Mouse (Mus musculus): ENCODE measurements at regions not wholly inside any gene's neighbourhood (a gene's known extent, or its start where the extent isn't known, plus 50 kb on each side); places are given as distances from the start of the nearest gene placed in this dataset.
"Not testable (repeated sequence)": the region's sequence is repeated elsewhere in the genome, so short reads cannot be mapped to it uniquely, and the experiment has no call there.

DNA sequence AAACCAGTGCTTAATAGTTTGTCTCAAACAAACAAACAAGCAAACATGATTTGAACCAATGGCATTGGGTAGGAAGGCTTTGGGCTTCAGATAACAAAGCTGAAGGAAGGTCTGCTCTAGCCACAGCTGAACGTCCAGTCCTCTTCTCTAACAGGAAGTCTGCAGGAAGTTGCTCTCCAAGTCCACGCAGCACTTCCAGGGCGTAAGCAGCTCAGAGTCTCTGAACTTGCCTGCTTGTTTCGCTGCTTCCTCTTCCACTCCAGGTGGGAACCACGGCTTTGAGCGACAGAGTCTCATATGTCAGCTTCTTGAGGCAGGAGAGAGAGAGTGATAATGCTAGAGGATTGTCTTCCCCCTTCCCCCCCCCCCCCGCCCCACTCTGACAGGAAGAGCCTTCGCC lies 123.6 kb downstream of the Tnfrsf21 start:
- H3K9ac ChIP-seq (ENCODE audit: low read depth, poor library complexity, severe bottlenecking): no peak overlapping the region
- no peak overlapping the region for H3K4me3 ChIP-seq (ENCODE audit: low read depth, low read length)
- H3K27me3 ChIP-seq (ENCODE audit: control insufficient read depth, insufficient read depth, low read length, poor library complexity, severe bottlenecking): no peaks in the 10 kb centered on the region
- no peak overlapping the region for H3K27ac ChIP-seq (ENCODE audit: insufficient read depth, low read length)
- TF ChIP-seq EP300 (IDR thresholded peaks at IDR 0.05; ENCODE audit: insufficient read depth, low read depth, low read length): no peak
- TF ChIP-seq CTCF (IDR thresholded peaks at IDR 0.05; ENCODE audit: low read depth, low read length): no peak
- no peak for TF ChIP-seq POLR2A (IDR thresholded peaks at IDR 0.05; ENCODE audit: insufficient read depth, low read length)
- no peaks in the 10 kb centered on the region for H3K36me3 ChIP-seq (ENCODE audit: control insufficient read depth, insufficient read depth, low read length, poor library complexity, severe bottlenecking)
- no peaks in the 10 kb centered on the region for H3K4me1 ChIP-seq (ENCODE audit: control insufficient read depth, insufficient read depth, low read length)
- no peaks in the 10 kb centered on the region for H3K9me3 ChIP-seq (replicated peaks; ENCODE audit: control insufficient read depth, insufficient read depth, low read length, poor library complexity, severe bottlenecking)

DNA sequence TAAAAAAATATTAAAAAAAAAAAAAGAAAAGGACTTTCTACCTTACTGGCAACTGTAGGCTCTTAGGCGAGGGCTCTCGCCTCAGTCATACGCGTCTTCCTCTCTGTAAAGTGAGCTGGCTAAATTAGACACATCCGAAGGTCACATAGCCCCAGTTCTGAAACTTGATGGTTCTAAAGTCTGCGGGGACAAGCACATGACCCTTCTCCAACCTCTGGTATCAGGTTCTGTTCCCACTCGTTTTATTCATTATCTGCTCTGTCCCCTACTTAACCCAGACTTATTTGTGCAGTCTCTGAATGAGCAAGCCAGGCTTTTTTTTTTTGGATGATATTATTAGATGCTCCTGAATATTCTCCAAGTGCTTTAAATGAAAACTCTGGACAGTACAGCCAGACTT lies 125.4 kb downstream of the Tnfrsf21 start:
- Histone ChIP-seq H3K4me3 (ENCODE audit: low read depth, low read length) (no peak overlapping the region), H3K9ac (ENCODE audit: low read depth, poor library complexity, severe bottlenecking) (no peak overlapping the region), H3K4me1 (ENCODE audit: control insufficient read depth, insufficient read depth, low read length) (no peaks in the 10 kb centered on the region), H3K27ac (ENCODE audit: insufficient read depth, low read length) (no peak overlapping the region), H3K36me3 (ENCODE audit: control insufficient read depth, insufficient read depth, low read length, poor library complexity, severe bottlenecking) (no peaks in the 10 kb centered on the region), H3K9me3 (replicated peaks; ENCODE audit: control insufficient read depth, insufficient read depth, low read length, poor library complexity, severe bottlenecking) (no peaks in the 10 kb centered on the region), H3K27me3 (ENCODE audit: control insufficient read depth, insufficient read depth, low read length, poor library complexity, severe bottlenecking) (no peaks in the 10 kb centered on the region)
- TF ChIP-seq EP300 (IDR thresholded peaks at IDR 0.05; ENCODE audit: insufficient read depth, low read depth, low read length): no peak
- no peak for TF ChIP-seq CTCF (IDR thresholded peaks at IDR 0.05; ENCODE audit: low read depth, low read length)
- TF ChIP-seq POLR2A (IDR thresholded peaks at IDR 0.05; ENCODE audit: insufficient read depth, low read length): no peak

DNA sequence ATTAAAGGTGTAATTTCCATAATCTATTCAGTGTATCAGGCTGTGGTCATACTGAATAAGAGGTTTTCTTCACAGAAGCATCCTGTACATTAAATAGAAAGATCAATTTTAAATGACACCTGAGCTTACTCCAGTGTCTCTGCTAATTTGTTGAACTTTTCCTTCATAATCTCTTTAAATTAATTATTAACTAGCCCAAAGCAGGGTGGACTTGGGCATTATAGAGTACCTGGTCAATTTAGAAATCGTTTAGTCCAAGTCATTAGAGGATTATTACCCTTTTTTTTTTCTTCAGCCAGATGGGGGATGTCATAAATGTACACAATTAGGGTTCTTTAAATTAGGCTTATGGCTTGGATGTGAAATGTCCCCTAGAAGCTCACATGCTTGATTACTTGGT lies 124.4 kb upstream of the Adgrf1 start:
- H3K36me3 ChIP-seq (ENCODE audit: control insufficient read depth, insufficient read depth, low read length, poor library complexity, severe bottlenecking): no peaks in the 10 kb centered on the region
- no peaks in the 10 kb centered on the region for H3K9me3 ChIP-seq (replicated peaks; ENCODE audit: control insufficient read depth, insufficient read depth, low read length, poor library complexity, severe bottlenecking)
- peaks cover 1% of the 10 kb centered on the region for H3K4me1 ChIP-seq (ENCODE audit: control insufficient read depth, insufficient read depth, low read length)
- H3K27me3 ChIP-seq (ENCODE audit: control insufficient read depth, insufficient read depth, low read length, poor library complexity, severe bottlenecking): no peaks in the 10 kb centered on the region
- TF ChIP-seq POLR2A (IDR thresholded peaks at IDR 0.05; ENCODE audit: insufficient read depth, low read length): no peak
- no peak for TF ChIP-seq CTCF (IDR thresholded peaks at IDR 0.05; ENCODE audit: low read depth, low read length)
- no peak for TF ChIP-seq EP300 (IDR thresholded peaks at IDR 0.05; ENCODE audit: insufficient read depth, low read depth, low read length)
- H3K27ac ChIP-seq (ENCODE audit: insufficient read depth, low read length): no peak overlapping the region
- H3K4me3 ChIP-seq (ENCODE audit: low read depth, low read length): no peak overlapping the region
- H3K9ac ChIP-seq (ENCODE audit: low read depth, poor library complexity, severe bottlenecking): no peak overlapping the region

DNA sequence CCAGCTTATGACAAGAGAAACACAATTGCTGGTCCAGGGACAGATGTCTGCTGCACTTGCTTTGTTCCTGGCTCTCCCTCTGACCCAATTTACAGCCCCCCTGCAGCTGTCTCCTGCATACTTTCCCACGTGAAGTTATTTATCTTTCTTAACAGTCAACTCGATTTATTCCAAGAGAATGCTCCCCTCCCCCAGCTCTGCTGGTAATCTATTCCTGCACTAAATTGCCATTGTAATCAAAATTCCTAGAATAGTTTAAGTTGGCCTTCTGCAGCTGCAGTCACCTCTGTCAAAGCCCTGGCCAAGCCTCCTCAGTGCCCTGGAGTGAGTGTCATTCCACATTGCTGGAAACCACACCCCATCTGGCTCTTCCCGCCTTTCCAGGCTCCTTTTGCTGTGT lies 122.2 kb upstream of the Adgrf1 start:
- Histone ChIP-seq H3K4me3 (ENCODE audit: low read depth, low read length) (no peak overlapping the region), H3K27ac (ENCODE audit: insufficient read depth, low read length) (no peak overlapping the region), H3K4me1 (ENCODE audit: control insufficient read depth, insufficient read depth, low read length) (peaks cover 1% of the 10 kb centered on the region)

DNA sequence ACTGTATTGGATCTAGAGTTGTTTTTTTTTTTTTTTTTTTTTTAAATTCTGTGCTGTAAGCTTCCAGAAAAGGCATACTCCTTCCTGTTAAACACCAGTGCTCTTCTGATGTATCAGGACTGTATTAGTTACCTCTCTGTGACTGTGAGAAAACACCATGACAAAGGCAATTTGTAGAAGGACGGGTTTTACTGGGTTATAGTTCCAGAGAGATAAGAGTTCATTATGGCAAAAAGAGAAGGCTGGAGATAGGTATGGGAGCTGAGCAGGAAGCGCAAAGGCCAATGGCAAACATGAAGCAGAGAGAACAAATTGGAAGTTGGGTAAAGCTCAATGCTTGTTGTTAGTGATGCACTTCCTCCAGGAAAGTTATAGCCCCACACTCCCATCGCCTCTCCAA lies 117.5 kb upstream of the Adgrf1 start:
- TF ChIP-seq CTCF (IDR thresholded peaks at IDR 0.05; ENCODE audit: low read depth, low read length): no peak
- no peak for TF ChIP-seq EP300 (IDR thresholded peaks at IDR 0.05; ENCODE audit: insufficient read depth, low read depth, low read length)
- no peak for TF ChIP-seq POLR2A (IDR thresholded peaks at IDR 0.05; ENCODE audit: insufficient read depth, low read length)
- Histone ChIP-seq H3K4me1 (ENCODE audit: control insufficient read depth, insufficient read depth, low read length) (peaks cover 1% of the 10 kb centered on the region), H3K9ac (ENCODE audit: low read depth, poor library complexity, severe bottlenecking) (no peak overlapping the region), H3K36me3 (ENCODE audit: control insufficient read depth, insufficient read depth, low read length, poor library complexity, severe bottlenecking) (no peaks in the 10 kb centered on the region), H3K27ac (ENCODE audit: insufficient read depth, low read length) (no peak overlapping the region), H3K27me3 (ENCODE audit: control insufficient read depth, insufficient read depth, low read length, poor library complexity, severe bottlenecking) (no peaks in the 10 kb centered on the region), H3K4me3 (ENCODE audit: low read depth, low read length) (no peak overlapping the region), H3K9me3 (replicated peaks; ENCODE audit: control insufficient read depth, insufficient read depth, low read length, poor library complexity, severe bottlenecking) (no peaks in the 10 kb centered on the region)

More for the DNA sequence above, 122.2 kb upstream of the Adgrf1 start:
- Histone ChIP-seq H3K36me3 (ENCODE audit: control insufficient read depth, insufficient read depth, low read length, poor library complexity, severe bottlenecking) (no peaks in the 10 kb centered on the region), H3K9ac (ENCODE audit: low read depth, poor library complexity, severe bottlenecking) (no peak overlapping the region), H3K9me3 (replicated peaks; ENCODE audit: control insufficient read depth, insufficient read depth, low read length, poor library complexity, severe bottlenecking) (no peaks in the 10 kb centered on the region), H3K27me3 (ENCODE audit: control insufficient read depth, insufficient read depth, low read length, poor library complexity, severe bottlenecking) (no peaks in the 10 kb centered on the region)
- TF ChIP-seq POLR2A (IDR thresholded peaks at IDR 0.05; ENCODE audit: insufficient read depth, low read length): no peak
- TF ChIP-seq CTCF (IDR thresholded peaks at IDR 0.05; ENCODE audit: low read depth, low read length): no peak
- TF ChIP-seq EP300 (IDR thresholded peaks at IDR 0.05; ENCODE audit: insufficient read depth, low read depth, low read length): peak; percentile 53; the same call in 1 of the 2 replicates

DNA sequence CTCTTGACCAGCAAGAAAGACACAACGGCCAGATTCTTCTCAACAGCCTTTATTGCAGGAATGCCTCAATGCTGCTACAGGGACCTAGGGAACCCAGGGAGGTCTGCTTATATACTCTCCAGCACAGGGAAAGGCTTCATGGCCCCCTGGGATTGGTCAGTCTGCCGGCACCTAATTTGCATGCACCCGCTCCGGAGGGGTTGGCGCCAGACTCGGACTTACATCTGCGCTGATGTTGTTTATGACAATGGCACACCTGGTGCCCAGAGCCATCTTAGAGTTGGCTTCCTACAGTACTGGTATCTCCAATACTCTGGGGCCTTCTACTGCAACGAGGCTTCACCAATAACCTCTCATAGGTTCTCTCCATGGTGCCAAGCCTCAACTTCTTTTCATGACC lies 114.9 kb upstream of the Adgrf1 start:
- not testable (repeated sequence) for H3K4me1 ChIP-seq (ENCODE audit: control insufficient read depth, insufficient read depth, low read length); H3K9me3 ChIP-seq (replicated peaks; ENCODE audit: control insufficient read depth, insufficient read depth, low read length, poor library complexity, severe bottlenecking); H3K27me3 ChIP-seq (ENCODE audit: control insufficient read depth, insufficient read depth, low read length, poor library complexity, severe bottlenecking); H3K9ac ChIP-seq (ENCODE audit: low read depth, poor library complexity, severe bottlenecking); H3K36me3 ChIP-seq (ENCODE audit: control insufficient read depth, insufficient read depth, low read length, poor library complexity, severe bottlenecking); H3K27ac ChIP-seq (ENCODE audit: insufficient read depth, low read length); H3K4me3 ChIP-seq (ENCODE audit: low read depth, low read length)
